Mouse (Mus musculus) liver, embryonic 14.5 days (tissue): ENCODE measurements around the gene Fam221a. TPM values are rescaled to one million over a fixed set of nuclear protein-coding genes. Genes with fewer than 3 reads are reported as not detected.

Source experiments
- ATAC-seq: fragments of 200-750 bp; cut with Nextera tagmentation; 2 replicates; pipeline ENCODE4 v1.8.0; 2017; ENCODE audit warnings: moderate number of reproducible peaks, mild to moderate bottlenecking, moderate library complexity; ENCODE audit not compliant: insufficient read depth
- DNase-seq, 3 experiments: peaks; one replicate each; pipeline ENCODE4 v3.0.0-alpha.2; 2012 to 2013; ENCODE audit warnings: low read depth in 3 of 3, low spot score in 3 of 3
- H3K27ac ChIP-seq: fragments of 300-500 bp; sonication (generic); 2 replicates; pipeline ENCODE4 v1.5.1; 2014; ENCODE audit warnings: moderate library complexity, mild to moderate bottlenecking, control low read depth, inconsistent platforms
- H3K27me3 ChIP-seq: fragments of 300-500 bp; sonication (generic); 2 replicates; pipeline ENCODE4 v1.6.1; 2014; ENCODE audit warnings: mild to moderate bottlenecking, low read length, moderate library complexity; ENCODE audit not compliant: control insufficient read depth, insufficient read depth
- H3K36me3 ChIP-seq: fragments of 300-500 bp; sonication (generic); replicated peaks from 2 replicates; pipeline ENCODE4 v1.6.1; 2014; ENCODE audit warnings: low read depth; ENCODE audit not compliant: control insufficient read depth, insufficient read depth
- H3K4me1 ChIP-seq, 2 experiments: fragments of 200-500 bp in 1 of 2; fragments of 300-500 bp in 1 of 2; sonication (generic) in 1 of 2; replicated peaks; 2 replicates each; pipeline ENCODE4 v1.6.1; 2012 to 2014; ENCODE audit warnings: antibody characterized with exemption in 1 of 2, inconsistent platforms in 1 of 2, low read length in 1 of 2; ENCODE audit not compliant: control insufficient read depth in 2 of 2, insufficient read depth in 2 of 2
- H3K4me2 ChIP-seq: fragments of 300-500 bp; sonication (generic); 2 replicates; pipeline ENCODE4 v1.6.1; 2014; ENCODE audit warnings: low read depth, mild to moderate bottlenecking, control low read depth, moderate library complexity
- H3K4me3 ChIP-seq, 2 experiments: fragments of 200-500 bp in 1 of 2; fragments of 300-500 bp in 1 of 2; sonication (generic) in 1 of 2; 2 replicates each; pipeline ENCODE4 v1.5.1; 2012 to 2014; ENCODE audit warnings: low read depth in 2 of 2, low read length in 2 of 2, mild to moderate bottlenecking in 2 of 2, control low read depth in 1 of 2, inconsistent platforms in 1 of 2, moderate library complexity in 1 of 2; ENCODE audit not compliant: insufficient read depth in 1 of 2
- H3K9ac ChIP-seq: fragments of 300-500 bp; sonication (generic); replicated peaks from 2 replicates; pipeline ENCODE4 v1.6.1; 2014; ENCODE audit warnings: mild to moderate bottlenecking, control low read depth, moderate library complexity
- H3K9me3 ChIP-seq: fragments of 300-500 bp; sonication (generic); 2 replicates; pipeline ENCODE4 v1.6.1; 2016; ENCODE audit warnings: low read length, mixed read lengths; ENCODE audit not compliant: control insufficient read depth
- CTCF ChIP-seq: IDR thresholded peaks from 2 replicates; pipeline ENCODE4 v1.5.1; 2016; ENCODE audit warnings: antibody characterized with exemption, low read depth, control low read depth
- EP300 ChIP-seq: IDR thresholded peaks from 2 replicates; pipeline ENCODE4 v1.6.1; 2016; ENCODE audit warnings: antibody characterized with exemption, low read depth
- WGBS: fragments of 180-500 bp; shearing (Covaris S2); extraction: QIAGEN DNeasy Blood & Tissue Kit; methylation state at CpG from one replicate; pipeline ENCODE4 v1.1.7; 2014; ENCODE audit not compliant: insufficient replicate concordance; 5-methylcytosine and 5-hydroxymethylcytosine counted together
- polyA plus RNA-seq, 2 experiments: library from polyadenylated mRNA; depleted of rRNA in 1 of 2; stranded (reverse) in 1 of 2; unstranded in 1 of 2; fragments of >200 nt; fragmentation: Nextera tagmentation in 1 of 2; extraction: Ambion mirVana in 1 of 2; gene quantifications; 2 replicates each; pipeline versions ENCODE4 v1.2.1 to v1.2.3; 2012 to 2014

Gene Fam221a
- polyA plus RNA-seq, 2 experiments, result 2.2 to 2.5 TPM

DNA sequence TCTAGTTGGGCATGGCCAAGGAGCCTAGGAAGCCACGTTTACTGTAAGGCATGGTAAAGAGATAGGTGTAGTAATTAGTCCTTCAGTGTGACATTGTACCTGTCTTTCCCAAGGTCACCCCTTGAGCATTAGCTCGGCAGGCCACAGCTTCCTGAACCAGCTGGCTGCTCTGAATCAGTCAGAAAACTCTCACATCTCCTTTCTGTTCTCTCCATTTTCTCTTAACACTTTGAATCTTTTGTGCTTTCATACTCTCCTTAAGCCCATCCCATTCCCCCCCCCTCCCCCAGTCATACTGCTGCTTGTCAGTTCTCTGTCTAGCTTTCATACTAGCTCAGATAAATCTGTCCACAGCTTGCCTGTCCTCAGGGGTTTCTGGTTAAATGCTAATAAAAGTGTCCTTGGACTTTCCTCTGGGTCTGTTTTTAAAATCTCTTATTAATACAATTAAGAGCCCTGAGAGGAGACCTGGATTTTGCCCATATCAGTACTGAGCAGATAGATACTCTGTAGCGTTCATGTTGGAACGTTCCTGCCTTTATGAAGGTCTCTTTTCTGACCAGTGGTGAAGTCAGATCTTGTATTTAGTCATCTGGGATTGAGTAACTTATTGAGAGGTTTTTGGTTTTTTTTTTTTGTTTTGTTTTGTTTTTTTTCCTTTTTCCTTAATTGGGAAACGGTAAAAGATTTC is 36.0 kb upstream of the Fam221a start:
- H3K27me3 ChIP-seq, result no peaks in the 10 kb centered on the region
- no peaks in the 10 kb centered on the region for H3K4me1 ChIP-seq
- DNase-seq (no peak), ATAC-seq (no peak)
- H3K9ac ChIP-seq, result no peak overlapping the region
- TF ChIP-seq EP300 (no peak), CTCF (no peak)
- H3K27ac ChIP-seq, result no peak overlapping the region
- H3K36me3 ChIP-seq, result no peaks in the 10 kb centered on the region
- WGBS, result 57% methylated on average over 5 of the region's 5 CpGs
- no peak overlapping the region for H3K4me2 ChIP-seq
- no peaks in the 10 kb centered on the region for H3K9me3 ChIP-seq
- no peak overlapping the region for H3K4me3 ChIP-seq

GRCm38 (mm10) chr6:49332060-49332370 is 35.5 kb upstream of the Fam221a start:
- Histone ChIP-seq H3K4me1 (no peaks in the 10 kb centered on the region), H3K4me3 (no peak overlapping the region), H3K9me3 (no peaks in the 10 kb centered on the region), H3K4me2 (no peak overlapping the region), H3K9ac (no peak overlapping the region), H3K27ac (no peak overlapping the region), H3K36me3 (no peaks in the 10 kb centered on the region), H3K27me3 (no peaks in the 10 kb centered on the region)
- DNase-seq (no peak), ATAC-seq (no peak)
- TF ChIP-seq EP300 (no peak), CTCF (no peak)
- 63% methylated on average over 13 of the region's 13 CpGs for whole genome bisulfite sequencing

DNA sequence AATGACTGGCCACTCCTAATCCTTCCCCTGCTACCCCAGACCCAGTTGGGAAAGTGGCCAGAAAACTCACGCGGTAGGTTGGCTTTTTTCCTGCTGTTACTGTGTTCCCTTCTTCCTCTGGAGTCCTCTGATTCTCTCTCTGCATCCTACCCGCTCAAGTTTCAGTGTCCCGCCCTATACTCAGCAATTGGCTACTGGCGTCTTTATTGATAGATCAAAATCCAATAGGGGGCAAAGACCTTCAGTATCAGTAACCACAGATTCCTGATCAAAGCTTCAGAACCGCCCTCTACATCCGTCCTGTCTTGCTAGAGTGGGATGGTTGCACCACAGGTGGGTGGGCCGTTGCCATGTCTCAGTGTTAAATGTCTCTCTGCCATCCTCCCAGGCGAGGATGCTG is 29.0 kb upstream of the Fam221a start:
- H3K27ac ChIP-seq, result no peak overlapping the region
- TF ChIP-seq CTCF (no peak), EP300 (no peak)
- H3K4me2 ChIP-seq, result no peak overlapping the region
- H3K4me1 ChIP-seq, result no peaks in the 10 kb centered on the region
- H3K9ac ChIP-seq, result no peak overlapping the region
- H3K36me3 ChIP-seq, result no peaks in the 10 kb centered on the region
- ATAC-seq, result no peak
- WGBS, result 48% methylated on average over 9 of the region's 9 CpGs
- no peak overlapping the region for H3K4me3 ChIP-seq
- DNase-seq, result no peak
- no peaks in the 10 kb centered on the region for H3K27me3 ChIP-seq
- no peaks in the 10 kb centered on the region for H3K9me3 ChIP-seq

- H3K36me3 ChIP-seq, result no peaks in the 10 kb centered on the region
- H3K9me3 ChIP-seq, result no peaks in the 10 kb centered on the region
- H3K27me3 ChIP-seq, result no peaks in the 10 kb centered on the region
- no peaks in the 10 kb centered on the region for H3K4me1 ChIP-seq
- TF ChIP-seq EP300 (no peak), CTCF (no peak)
- H3K4me3 ChIP-seq, result no peak overlapping the region
- no peak overlapping the region for H3K4me2 ChIP-seq
- no peak for DNase-seq
- no peak for ATAC-seq
- no peak overlapping the region for H3K27ac ChIP-seq
- 51% methylated on average over 6 of the region's 6 CpGs for WGBS
- no peak overlapping the region for H3K9ac ChIP-seq
Measured at GRCm38 (mm10) chr6:49339145-49339544, 28.4 kb upstream of the Fam221a start.

DNA sequence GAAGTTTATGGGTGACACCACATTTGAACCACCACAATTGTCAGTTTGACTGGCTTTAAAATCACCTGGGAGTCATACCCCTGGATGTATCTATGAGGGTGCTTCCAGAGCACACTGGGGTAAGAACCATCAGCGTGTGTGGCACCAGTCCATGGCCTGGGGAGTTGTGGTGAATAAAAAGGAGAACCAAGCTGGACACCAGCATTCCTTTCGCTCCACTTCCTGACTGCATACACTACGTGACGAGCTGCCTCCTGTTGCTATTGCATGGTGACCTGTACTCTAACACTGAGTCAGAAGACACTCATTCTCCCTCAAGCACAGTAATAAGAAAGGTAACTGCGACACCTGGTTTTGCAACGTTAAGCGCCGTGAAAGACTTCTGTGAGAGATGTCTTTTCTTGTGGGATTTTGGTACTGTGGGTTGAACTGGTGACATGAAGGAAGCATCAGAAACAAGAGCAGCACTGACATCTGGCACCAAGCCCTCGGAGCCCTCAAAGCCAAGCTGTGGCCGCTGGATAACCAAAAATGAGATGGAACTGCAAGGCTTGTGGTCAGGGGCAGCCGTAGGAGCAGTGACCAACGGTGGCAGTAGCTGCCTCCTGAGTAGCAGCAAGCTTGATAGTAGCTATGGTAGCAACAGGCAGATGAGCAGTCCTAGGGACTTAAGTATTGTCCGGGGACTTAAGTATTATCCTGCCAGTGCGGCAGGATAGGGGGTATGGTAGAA is 23.6 kb upstream of the Fam221a start:
- Histone ChIP-seq H3K27me3 (no peaks in the 10 kb centered on the region), H3K9me3 (no peaks in the 10 kb centered on the region), H3K4me3 (no peak overlapping the region), H3K4me1 (no peaks in the 10 kb centered on the region), H3K9ac (no peak overlapping the region), H3K27ac (no peak overlapping the region), H3K36me3 (no peaks in the 10 kb centered on the region), H3K4me2 (no peak overlapping the region)
- ATAC-seq, result no peak
- no peak for DNase-seq
- 53% methylated on average over 14 of the region's 14 CpGs for WGBS
- TF ChIP-seq CTCF, result no peak
- no peak for TF ChIP-seq EP300
